Mouse (Mus musculus) heart, adult 2 months (tissue): ENCODE data around the gene Col6a3. TPM values are rescaled to one million over a fixed set of nuclear protein-coding genes. Genes with fewer than 3 reads are reported as not detected.

Experiments used
- DNase-seq, 2 experiments: peaks; one replicate each; pipeline ENCODE4 v3.0.0; 2021
- H3K27ac ChIP-seq: fragments of 200-600 bp; 2 replicates; pipeline ENCODE4 v1.8.1; 2022
- H3K27me3 ChIP-seq: fragments of 200-500 bp; 2 replicates; pipeline ENCODE4 v1.6.1; 2012; ENCODE audit warnings: mild to moderate bottlenecking, low read length, inconsistent platforms, mixed read lengths; ENCODE audit not compliant: control insufficient read depth, insufficient read depth
- H3K36me3 ChIP-seq: fragments of 200-500 bp; 2 replicates; pipeline ENCODE4 v1.6.1; 2012; ENCODE audit warnings: low read length, inconsistent platforms; ENCODE audit not compliant: control insufficient read depth, insufficient read depth
- H3K4me1 ChIP-seq: fragments of 200-500 bp; 2 replicates; pipeline ENCODE4 v1.6.1; 2011; ENCODE audit warnings: low read length; ENCODE audit not compliant: control insufficient read depth, insufficient read depth
- H3K4me3 ChIP-seq: fragments of 200-600 bp; 2 replicates; pipeline ENCODE4 v1.8.1; 2022
- H3K79me2 ChIP-seq: fragments of 200-500 bp; replicated peaks from 2 replicates; pipeline ENCODE4 v1.6.1; 2012; ENCODE audit warnings: mild to moderate bottlenecking, inconsistent platforms, low read length, moderate library complexity, mixed read lengths; ENCODE audit not compliant: control insufficient read depth, insufficient read depth
- H3K9ac ChIP-seq: fragments of 200-500 bp; 2 replicates; pipeline ENCODE4 v1.6.1; 2012; ENCODE audit warnings: low read depth, mild to moderate bottlenecking, control low read depth, inconsistent platforms, low read length, mixed read lengths
- CTCF ChIP-seq: fragments of 200-600 bp; IDR thresholded peaks from 2 replicates; pipeline ENCODE4 v1.8.1; 2022; ENCODE audit warnings: antibody characterized with exemption, mild to moderate bottlenecking, moderate library complexity
- EP300 ChIP-seq: fragments of 200-500 bp; IDR thresholded peaks from 2 replicates; pipeline ENCODE4 v1.6.1; 2011; ENCODE audit warnings: low read depth, low read length, control low read depth; ENCODE audit not compliant: insufficient read depth
- POLR2A ChIP-seq: fragments of 200-500 bp; IDR thresholded peaks from 2 replicates; pipeline ENCODE4 v1.6.1; 2011; ENCODE audit warnings: mild to moderate bottlenecking, low read depth, low read length, control low read depth; ENCODE audit not compliant: insufficient read depth
- WGBS: fragments of 180-500 bp; shearing (Covaris S2); methylation state at CpG from one replicate; pipeline ENCODE4 v1.1.7; 2018; 5-methylcytosine and 5-hydroxymethylcytosine counted together
- intact Hi-C: fragments of 180-260 bp; cut with DNase I; formaldehyde crosslinking; loops from one replicate; pipeline ENCODE4 v1.15.1; 2025
- long read RNA-seq: library from polyadenylated mRNA; stranded (forward); transcript quantifications from one replicate; pipeline ENCODE4 v2.0.0, GENCODE M21; 2021
- polyA plus RNA-seq: library from polyadenylated mRNA; depleted of rRNA; stranded (reverse); fragments of >200 nt; gene quantifications from 2 replicates; pipeline ENCODE4 v1.2.3, GENCODE M21; 2012; rRNA removed
- total RNA-seq, 2 experiments: library from RNA; stranded (reverse); gene quantifications; 2 replicates each; pipeline ENCODE4 v1.2.3; 2021

Gene Col6a3
- total RNA-seq, result 10 to 100 TPM; 15.8 to 35.9 TPM
- polyA plus RNA-seq, result 16.8 and 22.2 TPM in 2 replicates
- long read RNA-seq, partial matches to known transcripts, result 2 of 2 reads
- long read RNA-seq, other reads (novel, unspliced or antisense), result 0 of 2 reads

DNA sequence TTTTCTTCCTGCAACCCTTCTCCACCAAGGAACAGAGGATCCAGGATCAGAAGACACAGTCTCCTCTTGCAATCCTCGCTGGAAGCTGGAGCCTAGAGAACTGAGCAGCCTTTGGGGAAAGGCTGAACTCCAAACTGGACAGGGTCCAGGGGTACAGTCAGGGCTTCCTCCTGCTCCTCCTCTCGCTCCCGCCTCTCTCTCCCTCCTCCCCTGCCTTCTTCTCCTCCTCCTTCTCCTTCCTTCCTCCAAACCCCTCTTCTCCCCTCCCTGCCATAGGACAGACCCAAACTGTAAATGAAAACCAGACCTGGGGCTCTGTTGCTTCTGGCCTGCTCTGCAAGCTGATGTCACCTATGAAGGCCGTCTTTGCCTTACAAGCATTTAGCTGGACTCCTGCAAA, at the start of gene Col6a3:
TSS of gene Col6a3 (minus strand) at position 136 of the 400 bp plus-strand sequence.
- no peaks in the 10 kb centered on the region for H3K27me3 ChIP-seq
- H3K79me2 ChIP-seq, result no peaks in the 10 kb centered on the region
- H3K36me3 ChIP-seq, result no peaks in the 10 kb centered on the region
- TF ChIP-seq EP300 (no peak), POLR2A (peak; percentile 67), CTCF (no peak)
- peak within 1 kb of the TSS; percentile 38 for H3K4me3 ChIP-seq
- WGBS, result 24% methylated on average over 3 of the region's 4 CpGs
- peak within 1 kb of the TSS; percentile 59 for H3K27ac ChIP-seq
- H3K4me1 ChIP-seq, result no peaks in the 10 kb centered on the region; the same call in 1 of the 2 replicates
- peak; percentile 74 for DNase-seq
- intact Hi-C loops, result loop anchor here (5.0 kb wide), 1 partner anchor 92 kb away; no protein-coding TSS in a partner anchor
- H3K9ac ChIP-seq, result peak within 1 kb of the TSS; percentile 51

DNA sequence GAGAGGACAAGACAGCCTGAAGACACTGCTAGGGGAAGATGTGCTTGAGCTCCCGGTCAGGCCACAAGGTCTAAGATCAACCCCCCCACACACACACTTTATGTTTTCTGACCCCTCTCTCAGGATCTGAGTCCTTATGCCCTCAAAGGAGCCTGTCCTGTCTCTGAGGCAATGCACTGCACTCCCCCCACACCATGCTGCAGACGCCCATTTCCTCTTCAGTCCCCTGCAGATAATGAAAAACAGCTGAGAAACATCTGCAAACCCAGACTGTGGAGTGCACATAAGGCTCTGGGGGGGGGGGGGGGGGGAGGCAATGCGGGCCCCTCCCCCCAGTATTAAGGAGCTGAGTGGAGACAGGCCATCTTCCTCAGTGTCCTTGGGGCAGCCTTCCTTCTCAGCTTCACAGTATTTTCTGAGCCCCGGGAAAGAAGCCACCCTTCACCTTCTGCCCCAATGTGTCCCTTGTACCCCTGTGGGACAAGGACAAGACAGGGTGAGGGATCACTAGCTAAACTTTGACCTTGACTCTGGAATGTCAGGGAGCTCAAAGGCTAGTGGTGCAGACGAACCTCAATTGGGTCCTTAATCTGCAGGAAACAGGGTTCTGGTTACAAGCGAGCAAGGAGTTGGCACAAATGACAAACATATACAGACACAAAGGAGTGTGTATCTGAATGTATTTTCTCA, 42.1 kb upstream of the Col6a3 start:
- Histone ChIP-seq H3K9ac (no peak overlapping the region), H3K4me1 (no peaks in the 10 kb centered on the region), H3K27ac (no peak overlapping the region), H3K27me3 (no peaks in the 10 kb centered on the region), H3K36me3 (no peaks in the 10 kb centered on the region), H3K79me2 (no peaks in the 10 kb centered on the region), H3K4me3 (no peak overlapping the region)
- 46% methylated on average over 6 of the region's 6 CpGs for WGBS
- intact Hi-C loops, result no loop called here
- TF ChIP-seq EP300 (no peak), POLR2A (no peak), CTCF (no peak)
- no peak for DNase-seq

DNA sequence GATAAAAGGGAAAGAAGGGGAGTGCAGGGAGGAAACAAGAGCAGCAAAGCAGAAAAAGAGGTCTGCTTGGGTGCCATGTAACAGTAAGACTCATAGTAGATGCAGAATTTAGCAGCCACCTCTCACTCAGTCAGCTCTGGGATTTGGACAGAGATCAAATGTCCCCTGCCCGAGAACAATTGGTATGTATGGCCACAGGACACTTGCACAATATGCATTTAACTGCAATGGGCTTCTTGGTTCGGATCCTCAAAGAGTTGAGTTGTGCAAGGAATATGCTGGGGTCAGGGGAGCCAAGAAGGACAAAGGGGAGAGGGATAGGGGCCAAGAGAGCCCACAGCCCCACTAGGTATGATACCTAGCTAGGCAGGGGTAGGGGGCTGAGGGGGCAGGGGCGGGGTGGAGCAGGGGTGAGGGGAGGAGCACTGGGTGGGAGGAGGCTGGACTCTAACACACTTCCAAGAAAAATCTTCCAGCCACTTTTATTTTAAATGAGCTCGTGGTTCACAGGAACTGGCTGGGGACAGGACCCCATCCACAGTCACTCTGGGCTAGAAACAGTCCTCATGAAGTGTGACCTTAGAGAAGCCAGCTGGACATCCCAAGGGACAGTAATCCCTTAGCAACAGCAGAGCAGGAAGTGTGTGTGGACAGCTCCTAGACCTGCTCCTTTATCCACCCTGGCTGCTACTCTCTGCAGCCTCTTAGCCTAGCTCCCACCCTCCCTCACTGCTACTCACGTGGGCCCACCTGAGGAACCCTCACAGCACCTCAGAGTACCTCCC, 32.9 kb upstream of the Col6a3 start:
- Histone ChIP-seq H3K9ac (no peak overlapping the region), H3K27ac (no peak overlapping the region), H3K4me1 (no peaks in the 10 kb centered on the region), H3K27me3 (no peaks in the 10 kb centered on the region), H3K4me3 (no peak overlapping the region), H3K36me3 (no peaks in the 10 kb centered on the region), H3K79me2 (no peaks in the 10 kb centered on the region)
- 53% methylated on average over 5 of the region's 5 CpGs for WGBS
- no peak for DNase-seq
- intact Hi-C loops, result no loop called here
- TF ChIP-seq EP300 (no peak), CTCF (no peak), POLR2A (no peak)

DNA sequence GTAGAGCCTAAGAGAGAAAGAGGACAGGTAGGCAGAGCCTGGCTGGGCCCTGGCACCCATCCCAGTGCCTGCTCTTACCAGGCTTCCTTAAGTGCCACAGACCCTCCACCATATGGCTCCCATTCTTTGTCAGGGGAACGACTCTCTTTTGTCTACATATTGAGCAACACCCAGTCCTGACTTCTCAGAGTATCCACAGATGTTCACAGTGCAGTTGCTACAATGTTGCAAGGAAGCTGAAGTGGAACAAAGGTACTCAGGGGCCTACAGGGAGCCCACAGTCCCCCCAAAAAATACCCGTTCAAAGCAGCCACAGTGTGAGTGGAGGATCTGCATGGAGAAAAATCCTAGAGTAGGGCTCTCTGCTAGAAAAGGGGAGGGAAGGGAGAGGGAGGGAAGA, 32.2 kb upstream of the Col6a3 start:
- DNase-seq, result no peak

DNA sequence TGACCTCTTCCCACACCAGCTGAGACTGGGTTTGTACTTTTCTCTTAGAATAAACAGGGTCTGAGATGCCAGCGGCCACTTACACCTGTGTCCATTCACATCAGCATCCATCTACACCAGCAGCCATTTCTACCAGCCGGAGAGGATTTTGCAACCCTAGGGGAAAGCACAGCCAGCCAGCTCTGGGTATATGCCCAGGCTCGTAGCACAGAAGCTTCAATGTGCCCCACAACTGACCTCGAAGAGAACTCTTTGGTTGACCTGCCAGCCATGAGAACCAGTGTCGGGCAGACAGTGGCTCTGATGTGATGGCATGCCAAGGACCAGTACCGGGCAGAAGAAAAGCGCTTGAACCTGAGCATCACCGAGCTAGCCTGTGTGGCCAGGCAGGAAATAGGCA, 31.6 kb upstream of the Col6a3 start:
- 72% methylated on average over 8 of the region's 8 CpGs for WGBS
- Histone ChIP-seq H3K4me3 (no peak overlapping the region), H3K27me3 (no peaks in the 10 kb centered on the region), H3K36me3 (no peaks in the 10 kb centered on the region), H3K27ac (no peak overlapping the region), H3K79me2 (no peaks in the 10 kb centered on the region), H3K4me1 (no peaks in the 10 kb centered on the region; the same call in 1 of the 2 replicates), H3K9ac (no peak overlapping the region)
- DNase-seq, result no peak
- no peak for TF ChIP-seq POLR2A
- no peak for TF ChIP-seq CTCF
- no peak for TF ChIP-seq EP300
- intact Hi-C loops, result no loop called here

More for the DNA sequence above, 32.2 kb upstream of the Col6a3 start:
- WGBS, result 41% methylated on average over 2 of the region's 2 CpGs
- H3K27ac ChIP-seq, result no peak overlapping the region
- H3K4me1 ChIP-seq, result no peaks in the 10 kb centered on the region; the same call in 1 of the 2 replicates
- intact Hi-C loops, result no loop called here
- TF ChIP-seq POLR2A (no peak), CTCF (no peak), EP300 (no peak)
- no peaks in the 10 kb centered on the region for H3K79me2 ChIP-seq
- H3K4me3 ChIP-seq, result no peak overlapping the region
- H3K36me3 ChIP-seq, result no peaks in the 10 kb centered on the region
- H3K27me3 ChIP-seq, result no peaks in the 10 kb centered on the region
- H3K9ac ChIP-seq, result no peak overlapping the region
